In the genomic region with DNA sequence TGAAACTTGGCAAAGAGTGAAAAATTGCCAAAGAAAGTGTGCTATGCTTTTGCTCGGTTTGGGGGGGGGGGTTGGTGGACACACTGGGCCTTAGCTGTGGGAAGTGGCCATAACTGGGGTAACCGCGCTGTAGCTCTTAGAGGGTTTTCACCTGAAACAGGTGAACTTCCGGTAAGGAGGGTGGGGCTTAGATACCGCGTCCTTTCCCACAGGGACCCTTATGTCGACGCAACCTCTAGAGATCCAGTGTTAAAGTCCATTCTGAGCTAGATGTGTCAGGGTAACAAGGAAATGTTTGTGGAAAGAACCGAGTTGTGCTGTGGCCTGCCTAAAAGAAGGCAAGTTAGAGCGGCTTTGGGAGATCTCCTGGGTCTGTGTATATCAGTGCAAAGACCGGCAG, we compare ENCODE assay signal across 9 mouse cellular contexts. TPM values are rescaled to one million over a fixed set of nuclear protein-coding genes. Genes with fewer than 3 reads are reported as not detected.
DNase-seq lines count a peak whose midpoint lies in the region; ATAC-seq and TF ChIP-seq lines count a peak whose summit lies in the region.
"Had no signal": no experiment of that assay in that cellular context is flagged by ENCODE, and none has a peak within 500 bp of the region (broad histone marks: within the 10 kb centered on the region; RNA-seq: fewer than 3 reads in every experiment).

No protein-coding gene starts in this region.

- peak overlapping the region; percentile 87 for H3K27ac ChIP-seq in kidney, postnatal 0 days
- H3K27ac ChIP-seq in embryonic facial prominence, embryonic 12.5 days = no peak overlapping the region
- H3K27ac ChIP-seq in hindbrain, postnatal 0 days = no peak overlapping the region
- H3K27ac ChIP-seq in midbrain, embryonic 14.5 days (replicated peaks; ENCODE audit: low read depth, low read length) = no peak overlapping the region

- H3K4me3 ChIP-seq in kidney, postnatal 0 days (replicated peaks; ENCODE audit: low read depth, low read length) = peak overlapping the region; percentile 73
- H3K4me3 ChIP-seq in embryonic facial prominence, embryonic 12.5 days = peak overlapping the region; percentile 60
- H3K4me3 ChIP-seq in hindbrain, postnatal 0 days (ENCODE audit: low read length) = peak overlapping the region; percentile 56; the same call in 1 of the 2 replicates
- no peak overlapping the region; the same call in 1 of the 2 replicates for H3K4me3 ChIP-seq in midbrain, embryonic 14.5 days (replicated peaks; ENCODE audit: low read depth, low read length)

- no peak for DNase-seq in kidney, postnatal 0 days (ENCODE audit: low spot score)
- no peak for DNase-seq in kidney, adult 18-20 months
- DNase-seq in hindbrain, postnatal 0 days (ENCODE audit: low spot score) = no peak
- no peak for DNase-seq in midbrain, embryonic 14.5 days
- DNase-seq in layer of hippocampus, postnatal 36 days = no peak
- no peak for DNase-seq in MN1 (ENCODE audit: low spot score)
- DNase-seq in layer of hippocampus, postnatal 25 days (ENCODE audit: extremely low spot score in 1 of 2, low spot score in 1 of 2) = no peak

- peaks cover 20% of the 10 kb centered on the region for H3K4me1 ChIP-seq in kidney, postnatal 0 days (replicated peaks; ENCODE audit: insufficient read depth, low read length)
- H3K4me1 ChIP-seq in embryonic facial prominence, embryonic 12.5 days = peaks cover 18% of the 10 kb centered on the region
- 0 out of 2 replicates have a peak, but pooled peaks cover 4% of the 10 kb centered on the region for H3K4me1 ChIP-seq in hindbrain, postnatal 0 days (ENCODE audit: insufficient read depth, low read length)
- peaks cover 11% of the 10 kb centered on the region for H3K4me1 ChIP-seq in midbrain, embryonic 14.5 days (ENCODE audit: control insufficient read depth, insufficient read depth, low read length)

- peaks cover 23% of the 10 kb centered on the region; the same call in 1 of the 2 replicates for H3K36me3 ChIP-seq in kidney, postnatal 0 days (ENCODE audit: insufficient read depth, low read length)
- peaks cover 30% of the 10 kb centered on the region for H3K36me3 ChIP-seq in embryonic facial prominence, embryonic 12.5 days
- peaks cover 7% of the 10 kb centered on the region for H3K36me3 ChIP-seq in hindbrain, postnatal 0 days (ENCODE audit: insufficient read depth, low read length)
- H3K36me3 ChIP-seq in midbrain, embryonic 14.5 days (ENCODE audit: control insufficient read depth, insufficient read depth, low read length) = peaks cover 32% of the 10 kb centered on the region

- peak overlapping the region; percentile 82 for H3K9ac ChIP-seq in kidney, postnatal 0 days (ENCODE audit: low read depth, low read length)
- H3K9ac ChIP-seq in embryonic facial prominence, embryonic 12.5 days = no peak overlapping the region
- no peak overlapping the region for H3K9ac ChIP-seq in hindbrain, postnatal 0 days (replicated peaks; ENCODE audit: low read length)
- H3K9ac ChIP-seq in midbrain, embryonic 14.5 days (replicated peaks; ENCODE audit: low read length) = no peak overlapping the region

- peak overlapping the region; percentile 96 for H3K4me2 ChIP-seq in kidney, postnatal 0 days (ENCODE audit: low read length)
- peak overlapping the region; percentile 93 for H3K4me2 ChIP-seq in embryonic facial prominence, embryonic 12.5 days (replicated peaks)
- H3K4me2 ChIP-seq in hindbrain, postnatal 0 days (ENCODE audit: low read depth, low read length) = peak overlapping the region; percentile 92; the same call in 1 of the 2 replicates
- H3K4me2 ChIP-seq in midbrain, embryonic 14.5 days (ENCODE audit: low read length) = peak overlapping the region; percentile 93; the same call in 1 of the 2 replicates

- TF ChIP-seq CTCF in kidney, postnatal 0 days (IDR thresholded peaks at IDR 0.05; ENCODE audit: low read depth) = no peak
- TF ChIP-seq CTCF in hindbrain, postnatal 0 days (IDR thresholded peaks at IDR 0.05; ENCODE audit: low read depth) = no peak

- no peaks in the 10 kb centered on the region for H3K27me3 ChIP-seq in kidney, postnatal 0 days (ENCODE audit: insufficient read depth, low read length)
- H3K27me3 ChIP-seq in embryonic facial prominence, embryonic 12.5 days = peaks cover 41% of the 10 kb centered on the region
- peaks cover 16% of the 10 kb centered on the region for H3K27me3 ChIP-seq in hindbrain, postnatal 0 days (ENCODE audit: insufficient read depth, low read length)
- peaks cover 26% of the 10 kb centered on the region for H3K27me3 ChIP-seq in midbrain, embryonic 14.5 days (ENCODE audit: control insufficient read depth, insufficient read depth, low read length)

- no peaks in the 10 kb centered on the region for H3K9me3 ChIP-seq in kidney, postnatal 0 days (replicated peaks; ENCODE audit: low read length)
- no peaks in the 10 kb centered on the region for H3K9me3 ChIP-seq in embryonic facial prominence, embryonic 12.5 days
- H3K9me3 ChIP-seq in hindbrain, postnatal 0 days (ENCODE audit: low read length) = no peaks in the 10 kb centered on the region
- no peaks in the 10 kb centered on the region for H3K9me3 ChIP-seq in midbrain, embryonic 14.5 days (ENCODE audit: control insufficient read depth, low read length)

- 21% methylated on average over 11 of the region's 11 CpGs for WGBS in kidney, postnatal 0 days
- WGBS in embryonic facial prominence, embryonic 12.5 days = 14% methylated on average over 11 of the region's 11 CpGs
- 18% methylated on average over 11 of the region's 11 CpGs for WGBS in hindbrain, postnatal 0 days
- WGBS in midbrain, embryonic 14.5 days = 17% methylated on average over 11 of the region's 11 CpGs

- no peak for ATAC-seq in kidney, postnatal 0 days (replicated peaks; ENCODE audit: low FRiP score, low read depth)
- ATAC-seq in embryonic facial prominence, embryonic 12.5 days (ENCODE audit: insufficient number of reproducible peaks, insufficient read depth, low FRiP score, low TSS enrichment) = no peak
- ATAC-seq in hindbrain, postnatal 0 days = no peak
- ATAC-seq in midbrain, embryonic 14.5 days (ENCODE audit: low FRiP score, low TSS enrichment) = no peak

RNA-seq across cellular contexts. Expression of a gene that starts 1.0 kb away (rescaled TPM):
- polyA plus RNA-seq in kidney, postnatal 0 days (2015; fragmentation: Nextera tagmentation; extraction: Ambion mirVana) = 54.5 and 61.2 TPM in 2 replicates
- polyA plus RNA-seq in embryonic facial prominence, embryonic 12.5 days (2016; fragmentation: Nextera tagmentation; extraction: Ambion mirVana) = 7.6 and 8.8 TPM in 2 replicates
- 1.6 and 2.1 TPM in 2 replicates for total RNA-seq in hindbrain, postnatal 0 days (2014; rRNA removed)
- polyA plus RNA-seq in hindbrain, postnatal 0 days (2015; fragmentation: Nextera tagmentation; extraction: Ambion mirVana) = 1.5 and 1.8 TPM in 2 replicates
- 0.55 and 0.63 TPM in 2 replicates for polyA plus RNA-seq in midbrain, embryonic 14.5 days (2014; fragmentation: Nextera tagmentation; extraction: Ambion mirVana)
- 1 to 10 TPM; 1.2 to 2.4 TPM for total RNA-seq in layer of hippocampus, postnatal 36 days (2021)
- 1 to 10 TPM; 1.0 to 2.3 TPM for total RNA-seq in layer of hippocampus, postnatal 25 days (2021)

RNA-seq across cellular contexts. Expression of a gene that starts 10.3 kb away (rescaled TPM):
- 34.7 and 36.2 TPM in 2 replicates for polyA plus RNA-seq in kidney, postnatal 0 days (2015; fragmentation: Nextera tagmentation; extraction: Ambion mirVana)
- 36.3 and 36.7 TPM in 2 replicates for polyA plus RNA-seq in embryonic facial prominence, embryonic 12.5 days (2016; fragmentation: Nextera tagmentation; extraction: Ambion mirVana)
- total RNA-seq in hindbrain, postnatal 0 days (2014; rRNA removed) = 22.5 and 34.6 TPM in 2 replicates
- polyA plus RNA-seq in hindbrain, postnatal 0 days (2015; fragmentation: Nextera tagmentation; extraction: Ambion mirVana) = 18.0 and 18.8 TPM in 2 replicates
- polyA plus RNA-seq in midbrain, embryonic 14.5 days (2014; fragmentation: Nextera tagmentation; extraction: Ambion mirVana) = 17.2 and 20.5 TPM in 2 replicates
- total RNA-seq in layer of hippocampus, postnatal 36 days (2021) = 10 to 100 TPM; 12.0 to 12.7 TPM
- total RNA-seq in layer of hippocampus, postnatal 25 days (2021) = 10 to 100 TPM in 1 of 2 experiments, 1 to 10 TPM in 1; 9.4 to 10.9 TPM

RNA-seq across cellular contexts. Expression of a gene that starts 11.4 kb away (rescaled TPM):
- 14.2 and 14.4 TPM in 2 replicates for polyA plus RNA-seq in kidney, postnatal 0 days (2015; fragmentation: Nextera tagmentation; extraction: Ambion mirVana)
- polyA plus RNA-seq in embryonic facial prominence, embryonic 12.5 days (2016; fragmentation: Nextera tagmentation; extraction: Ambion mirVana) = 17.5 TPM in 2 replicates
- total RNA-seq in hindbrain, postnatal 0 days (2014; rRNA removed) = 24.4 and 39.2 TPM in 2 replicates
- 7.7 and 8.0 TPM in 2 replicates for polyA plus RNA-seq in hindbrain, postnatal 0 days (2015; fragmentation: Nextera tagmentation; extraction: Ambion mirVana)
- polyA plus RNA-seq in midbrain, embryonic 14.5 days (2014; fragmentation: Nextera tagmentation; extraction: Ambion mirVana) = 8.4 and 9.8 TPM in 2 replicates
- total RNA-seq in layer of hippocampus, postnatal 36 days (2021) = 10 to 100 TPM; 19.5 to 19.6 TPM
- total RNA-seq in layer of hippocampus, postnatal 25 days (2021) = 10 to 100 TPM; 19.9 to 21.8 TPM

RNA-seq across cellular contexts. Expression of a gene that starts 33.4 kb away (rescaled TPM):
- 16.5 and 17.6 TPM in 2 replicates for polyA plus RNA-seq in kidney, postnatal 0 days (2015; fragmentation: Nextera tagmentation; extraction: Ambion mirVana)
- 0.10 and 0.18 TPM in 2 replicates for polyA plus RNA-seq in embryonic facial prominence, embryonic 12.5 days (2016; fragmentation: Nextera tagmentation; extraction: Ambion mirVana)
- total RNA-seq in hindbrain, postnatal 0 days (2014; rRNA removed) = 0.29 and 0.63 TPM in 2 replicates
- 0.20 and 0.45 TPM in 2 replicates for polyA plus RNA-seq in hindbrain, postnatal 0 days (2015; fragmentation: Nextera tagmentation; extraction: Ambion mirVana)
- 0.15 TPM in 1 of 2 replicates, not detected in the other for polyA plus RNA-seq in midbrain, embryonic 14.5 days (2014; fragmentation: Nextera tagmentation; extraction: Ambion mirVana)
- total RNA-seq in layer of hippocampus, postnatal 36 days (2021) = under 1 TPM in 1 of 2 experiments, not detected in 1; 0.20 TPM
- under 1 TPM; 0.27 to 0.28 TPM for total RNA-seq in layer of hippocampus, postnatal 25 days (2021)
- total RNA-seq: neutrophil, adult 5-6 weeks had no signal

RNA-seq across cellular contexts. Expression of a gene that starts 59.6 kb away (rescaled TPM):
- 19.6 TPM in 2 replicates for polyA plus RNA-seq in kidney, postnatal 0 days (2015; fragmentation: Nextera tagmentation; extraction: Ambion mirVana)
- 29.6 and 30.0 TPM in 2 replicates for polyA plus RNA-seq in embryonic facial prominence, embryonic 12.5 days (2016; fragmentation: Nextera tagmentation; extraction: Ambion mirVana)
- total RNA-seq in hindbrain, postnatal 0 days (2014; rRNA removed) = 42.4 and 42.6 TPM in 2 replicates
- 12.5 and 16.1 TPM in 2 replicates for polyA plus RNA-seq in hindbrain, postnatal 0 days (2015; fragmentation: Nextera tagmentation; extraction: Ambion mirVana)
- polyA plus RNA-seq in midbrain, embryonic 14.5 days (2014; fragmentation: Nextera tagmentation; extraction: Ambion mirVana) = 15.2 and 20.9 TPM in 2 replicates
- 10 to 100 TPM; 49.6 to 50.1 TPM for total RNA-seq in layer of hippocampus, postnatal 36 days (2021)
- 10 to 100 TPM; 44.5 to 51.1 TPM for total RNA-seq in layer of hippocampus, postnatal 25 days (2021)
